Mouse (Mus musculus) liver (tissue): ENCODE results near the gene Palld.
A peak's percentile ranks its signal among the peaks of the same experiment; 100 is the strongest.

Source experiments
- DNase-seq: peaks from one replicate; pipeline ENCODE4 v3.0.0-alpha.2; 2020; ENCODE audit warnings: mixed read lengths

Gene Palld

GRCm38 (mm10) chr8:61715351-61716125 lies 187.0 kb downstream of the Palld start:
- no peak for DNase-seq

GRCm38 (mm10) chr8:61714293-61714831 lies 188.1 kb downstream of the Palld start:
- DNase-seq = no peak

DNA sequence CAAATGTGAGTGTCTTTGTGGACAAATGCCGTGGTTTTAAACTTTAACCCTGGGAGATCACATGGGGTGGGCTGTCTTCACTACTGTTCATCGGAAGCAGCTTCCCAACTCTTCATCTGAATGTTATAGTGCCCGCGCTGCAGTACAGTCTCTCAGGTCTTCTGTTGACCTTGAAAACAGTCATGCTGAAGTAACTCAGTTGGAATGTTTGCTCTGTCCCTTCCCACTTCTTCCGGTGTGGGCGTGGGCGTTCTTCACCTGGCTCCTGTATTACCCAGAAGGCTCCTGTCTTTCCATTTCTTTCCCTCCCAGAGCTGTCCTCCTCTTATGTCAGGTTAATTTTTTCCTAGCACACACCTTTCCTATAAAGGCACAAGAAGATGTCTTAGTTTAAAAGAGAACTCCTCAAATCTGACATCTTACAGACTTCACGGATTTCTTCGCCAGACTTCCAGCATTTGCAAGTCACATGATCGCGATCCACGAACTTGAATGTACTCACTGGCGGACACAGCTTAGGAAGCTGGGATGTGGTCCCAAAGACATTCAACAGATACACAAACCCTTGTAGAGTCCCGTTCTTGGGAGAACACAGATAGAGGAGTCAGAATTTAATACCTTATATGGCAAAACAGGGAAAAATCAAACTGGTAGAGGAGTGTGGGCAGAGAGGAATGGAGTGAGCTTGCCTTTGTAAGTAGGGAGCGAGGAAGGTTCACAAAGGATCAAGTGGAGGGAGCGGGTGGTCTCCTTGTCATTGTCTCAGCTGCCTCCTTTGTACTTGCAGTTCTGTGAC lies 189.1 kb downstream of the Palld start:
- DNase-seq = no peak

DNA sequence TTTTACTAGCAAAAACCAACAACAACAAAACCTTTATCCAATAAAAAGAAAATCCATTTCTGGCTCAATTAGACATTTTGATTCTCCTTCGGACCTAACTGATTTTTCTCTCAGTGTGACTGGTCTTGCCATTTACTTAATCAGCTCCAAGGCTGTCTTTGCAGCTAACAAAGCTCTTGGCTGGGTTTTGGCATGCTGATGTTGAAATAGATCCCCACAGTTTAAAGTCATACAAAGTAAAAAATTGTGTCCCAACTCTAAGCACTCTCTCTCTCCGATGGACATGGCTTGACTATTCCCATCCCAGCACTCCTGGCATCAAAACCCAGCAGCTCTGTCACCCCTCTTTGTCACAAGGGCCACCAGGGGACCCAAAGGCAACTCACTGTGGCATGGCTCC lies 190.1 kb downstream of the Palld start:
- DNase-seq = no peak

- no peak for DNase-seq
Observed at GRCm38 (mm10) chr8:61708586-61709305, 193.7 kb downstream of the Palld start.

DNA sequence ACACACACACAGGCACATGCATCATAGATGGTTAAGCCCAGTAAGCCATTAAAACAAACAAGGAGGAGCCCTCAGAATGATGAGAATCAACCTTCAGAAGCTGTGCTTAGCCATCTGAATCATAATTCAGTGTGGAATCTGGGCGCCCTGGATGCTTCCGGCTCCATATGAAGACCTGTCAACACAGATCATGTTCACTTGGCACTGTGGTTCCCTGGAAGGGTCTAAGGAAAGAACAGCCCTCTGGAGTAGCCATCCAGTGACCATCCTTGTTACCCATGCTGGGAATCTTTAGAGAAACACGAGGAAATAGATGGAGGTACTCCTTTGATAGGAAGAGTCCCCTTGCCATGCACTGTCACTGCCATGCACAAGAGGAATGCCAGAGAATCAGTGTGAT lies 197.0 kb downstream of the Palld start:
- DNase-seq = no peak

GRCm38 (mm10) chr8:61702122-61702521 lies 200.4 kb downstream of the Palld start:
- DNase-seq = no peak

- DNase-seq = no peak
Observed at GRCm38 (mm10) chr8:61700932-61701681, 201.4 kb downstream of the Palld start.

DNA sequence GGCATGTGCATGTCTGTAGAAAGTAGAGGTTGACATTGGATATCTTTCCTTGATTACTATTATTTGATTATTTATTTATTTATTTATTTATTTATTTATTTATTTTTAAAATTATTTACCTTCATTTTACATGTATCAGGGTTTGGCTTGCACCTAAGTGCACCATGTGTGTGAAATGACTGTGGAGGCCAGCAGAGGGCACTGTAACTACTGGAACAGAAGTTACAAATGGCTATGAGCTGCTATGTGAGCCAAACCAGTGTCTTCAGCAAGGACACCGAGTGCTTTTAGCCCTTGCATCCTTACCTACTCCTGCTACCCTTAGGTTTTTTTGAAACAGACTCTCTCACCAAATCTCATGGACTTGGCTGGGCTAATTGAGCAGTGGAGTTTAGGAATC lies 202.2 kb downstream of the Palld start:
- DNase-seq = peak; percentile 24

DNA sequence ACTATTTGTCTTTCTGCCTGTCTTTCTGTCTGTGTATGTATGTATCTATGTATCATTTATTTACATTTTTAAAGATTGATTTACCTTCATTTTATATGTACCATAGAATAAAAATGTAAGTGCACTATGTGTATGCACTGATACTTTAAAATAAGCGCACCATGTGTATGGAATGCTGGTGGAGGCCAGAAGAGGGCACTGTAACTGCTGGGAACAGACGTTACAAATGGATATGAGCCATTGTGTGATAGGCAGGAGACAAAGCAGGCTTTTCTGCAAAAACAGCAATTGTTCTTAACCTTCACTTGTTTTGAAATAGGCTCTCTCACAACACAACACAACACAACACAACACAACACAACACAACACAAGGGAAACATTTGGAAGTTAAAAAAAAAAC lies 203.5 kb downstream of the Palld start:
- DNase-seq = no peak

GRCm38 (mm10) chr8:61697728-61698385 lies 204.6 kb downstream of the Palld start:
- DNase-seq = no peak

DNA sequence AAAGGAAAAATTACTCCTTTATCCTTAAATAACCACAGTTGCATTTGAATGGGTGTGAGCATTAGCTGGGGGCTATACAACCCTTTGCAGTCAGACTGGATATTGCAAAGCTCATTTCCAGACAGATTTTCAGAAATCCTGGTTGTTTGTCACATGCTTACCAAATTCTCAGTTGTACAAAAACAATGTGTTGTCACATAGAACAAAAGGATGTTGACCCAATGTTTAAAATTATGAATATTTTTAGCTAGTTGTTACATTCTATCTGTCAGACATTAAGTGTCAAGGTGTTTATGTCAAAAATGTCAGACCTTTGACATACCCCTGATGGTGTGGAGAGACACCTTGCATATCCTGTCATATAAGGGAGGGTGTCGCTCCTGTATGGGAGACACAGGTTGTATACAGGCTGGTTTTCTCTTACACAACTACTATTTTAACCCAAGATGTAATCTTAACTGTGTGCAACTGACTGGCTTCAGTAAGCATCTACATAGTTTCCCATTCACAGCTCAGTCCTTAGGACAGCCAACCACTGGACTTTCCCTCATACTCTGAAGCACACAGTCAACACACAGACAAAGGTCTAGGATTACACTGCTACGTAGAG lies 205.5 kb downstream of the Palld start:
- no peak for DNase-seq

DNA sequence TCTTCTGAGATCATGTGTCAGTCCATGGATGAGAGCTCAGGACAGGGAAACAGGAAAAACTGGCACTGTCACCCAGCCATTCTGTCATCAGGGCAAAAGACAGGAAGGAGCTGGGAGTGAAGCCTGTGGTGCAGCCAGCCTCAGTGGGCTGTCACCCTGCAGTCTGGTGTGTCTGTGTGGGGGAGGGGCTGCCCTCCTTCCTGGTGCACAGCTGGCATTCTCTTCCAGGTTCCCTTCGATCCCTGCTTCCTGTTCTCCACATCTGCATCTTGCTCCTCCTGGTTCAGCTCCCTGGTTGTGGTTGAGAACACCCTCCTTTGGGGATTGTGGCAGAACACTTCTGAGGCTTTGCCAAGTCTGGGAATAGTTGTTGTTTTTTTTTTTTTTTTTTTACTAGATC lies 207.1 kb downstream of the Palld start:
- DNase-seq = no peak

DNA sequence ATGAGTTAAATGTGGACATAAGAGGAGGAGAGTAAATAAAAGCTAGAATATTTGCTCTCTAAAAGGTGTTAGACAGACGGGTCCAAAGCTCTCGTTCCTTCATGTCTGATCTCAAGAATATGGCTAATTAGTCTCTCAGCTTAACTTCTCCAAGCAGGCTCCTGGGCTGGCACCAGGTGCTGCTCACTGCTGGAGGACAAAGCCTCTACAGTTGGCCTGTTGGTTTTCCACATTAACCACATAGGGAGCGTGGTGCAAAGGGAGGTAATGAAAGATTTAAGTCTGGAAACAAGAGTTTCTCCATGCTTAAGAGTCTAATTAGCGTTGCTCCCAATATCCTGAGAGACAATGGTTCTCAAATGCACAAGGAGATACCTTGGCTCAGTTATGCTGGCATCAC lies 209.6 kb downstream of the Palld start:
- DNase-seq = no peak

GRCm38 (mm10) chr8:61692129-61692528 lies 210.4 kb downstream of the Palld start:
- no peak for DNase-seq

- no peak for DNase-seq
Observed at GRCm38 (mm10) chr8:61691391-61691790, 211.1 kb downstream of the Palld start.

- no peak for DNase-seq
Observed at GRCm38 (mm10) chr8:61687071-61687470, 215.4 kb downstream of the Palld start.

- DNase-seq = no peak
Observed at GRCm38 (mm10) chr8:61686340-61686739, 216.2 kb downstream of the Palld start.

GRCm38 (mm10) chr8:61685280-61685679 lies 217.2 kb downstream of the Palld start:
- DNase-seq = no peak

GRCm38 (mm10) chr8:61684280-61684939 lies 218.1 kb downstream of the Palld start:
- no peak for DNase-seq

DNA sequence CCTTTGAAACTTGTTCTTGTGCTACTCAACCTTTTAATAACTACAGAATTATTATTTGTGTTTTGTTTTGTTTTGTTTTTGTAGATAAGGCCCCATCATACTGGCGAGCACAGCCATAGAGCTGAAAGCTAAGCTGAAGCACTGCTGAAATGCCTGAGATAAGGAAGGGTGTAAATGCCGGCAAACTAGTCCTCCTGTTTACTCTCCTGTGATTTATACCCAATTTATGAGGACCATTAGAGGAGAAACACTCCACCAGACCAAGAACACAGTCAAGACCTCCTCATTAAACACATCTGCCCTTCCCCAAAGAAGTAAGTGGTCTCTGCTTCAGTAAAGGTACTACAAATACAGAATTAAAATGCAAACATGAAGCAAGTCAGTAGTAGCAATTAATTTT lies 219.6 kb downstream of the Palld start:
- DNase-seq = no peak
